In genomic region chr3:20033761-20034718, GRCm38 (mm10) we compare ENCODE assay signal across 8 mouse cellular contexts. TPM values are rescaled to one million over a fixed set of nuclear protein-coding genes. Genes with fewer than 3 reads are reported as not detected.
A peak's percentile ranks its signal among the peaks of the same experiment; 100 is the strongest.
DNase-seq lines count a peak whose midpoint lies in the region; ATAC-seq and TF ChIP-seq lines count a peak whose summit lies in the region.

No protein-coding gene starts in this region.

- peak overlapping the region; percentile 86 for H3K27ac ChIP-seq in heart, embryonic 10.5 days
- peak overlapping the region; percentile 79; the same call in 1 of the 2 replicates for H3K27ac ChIP-seq in hindbrain, postnatal 0 days
- H3K27ac ChIP-seq in liver, embryonic 16.5 days (ENCODE audit: low read length): peak overlapping the region; percentile 66

- peaks cover 11% of the 10 kb centered on the region for H3K4me1 ChIP-seq in heart, embryonic 10.5 days
- peaks cover 4% of the 10 kb centered on the region; the same call in 1 of the 2 replicates for H3K4me1 ChIP-seq in hindbrain, postnatal 0 days (ENCODE audit: insufficient read depth, low read length)
- H3K4me1 ChIP-seq in liver, embryonic 16.5 days (ENCODE audit: control insufficient read depth, low read depth, low read length): peaks cover 12% of the 10 kb centered on the region

- no peak for ATAC-seq in hindbrain, postnatal 0 days
- ATAC-seq in liver, embryonic 16.5 days (ENCODE audit: low read depth): no peak

- H3K4me2 ChIP-seq in hindbrain, postnatal 0 days (ENCODE audit: low read depth, low read length): peak overlapping the region; percentile 80
- H3K4me2 ChIP-seq in liver, embryonic 16.5 days (ENCODE audit: low read depth, low read length): peak overlapping the region; percentile 87

- DNase-seq in heart, embryonic 10.5 days (ENCODE audit: low spot score): no peak
- no peak for DNase-seq in heart, adult 8-10 months (ENCODE audit: low spot score)
- DNase-seq in Muller cell, postnatal 12 days (ENCODE audit: inconsistent ontology term): peak; percentile 15
- DNase-seq in hindbrain, postnatal 0 days (ENCODE audit: low spot score): no peak
- DNase-seq in thymus, postnatal 25 days: no peak
- DNase-seq in embryo, embryonic 10.5 days (ENCODE audit: low spot score): no peak
- DNase-seq in B cell, adult 2 months: no peak

- WGBS in heart, embryonic 10.5 days: 17% methylated on average over 10 of the region's 10 CpGs
- WGBS in hindbrain, postnatal 0 days: 18% methylated on average over 10 of the region's 10 CpGs
- 9% methylated on average over 10 of the region's 10 CpGs for WGBS in liver, embryonic 16.5 days (ENCODE audit: insufficient replicate concordance)

- no peaks in the 10 kb centered on the region for H3K27me3 ChIP-seq in heart, embryonic 10.5 days (ENCODE audit: insufficient read depth, poor library complexity, severe bottlenecking)
- no peaks in the 10 kb centered on the region for H3K27me3 ChIP-seq in hindbrain, postnatal 0 days (ENCODE audit: insufficient read depth, low read length)
- no peaks in the 10 kb centered on the region for H3K27me3 ChIP-seq in liver, embryonic 16.5 days (ENCODE audit: control insufficient read depth, insufficient read depth, low read depth, low read length)

- H3K4me3 ChIP-seq in heart, embryonic 10.5 days: peak overlapping the region; percentile 86
- H3K4me3 ChIP-seq in hindbrain, postnatal 0 days (ENCODE audit: low read length): peak overlapping the region; percentile 88
- peak overlapping the region; percentile 69 for H3K4me3 ChIP-seq in liver, embryonic 16.5 days (ENCODE audit: low read depth, low read length)

- TF ChIP-seq CTCF in hindbrain, postnatal 0 days (IDR thresholded peaks at IDR 0.05; ENCODE audit: low read depth): no peak

- H3K9ac ChIP-seq in hindbrain, postnatal 0 days (replicated peaks; ENCODE audit: low read length): peak overlapping the region; percentile 71
- peak overlapping the region; percentile 66 for H3K9ac ChIP-seq in liver, embryonic 16.5 days (ENCODE audit: low read depth, low read length)

- no peaks in the 10 kb centered on the region for H3K9me3 ChIP-seq in heart, embryonic 10.5 days
- no peaks in the 10 kb centered on the region for H3K9me3 ChIP-seq in hindbrain, postnatal 0 days (ENCODE audit: low read length)
- no peaks in the 10 kb centered on the region for H3K9me3 ChIP-seq in liver, embryonic 16.5 days (replicated peaks; ENCODE audit: control insufficient read depth, low read length)

- H3K36me3 ChIP-seq in heart, embryonic 10.5 days: no peaks in the 10 kb centered on the region
- H3K36me3 ChIP-seq in hindbrain, postnatal 0 days (ENCODE audit: insufficient read depth, low read length): no peaks in the 10 kb centered on the region
- H3K36me3 ChIP-seq in liver, embryonic 16.5 days (ENCODE audit: control insufficient read depth, insufficient read depth): no peaks in the 10 kb centered on the region; the same call in none of the 2 replicates

RNA-seq across cellular contexts. Expression of gene Hps3, which starts 1.1 kb away (rescaled TPM):
- 9.2 and 11.4 TPM in 2 replicates for polyA plus RNA-seq in heart, embryonic 10.5 days (2016; fragmentation: Nextera tagmentation; extraction: Ambion mirVana)
- total RNA-seq in heart, adult 8-10 months (2022): 1 to 10 TPM; 6.3 to 8.4 (median 7.1) TPM
- total RNA-seq in hindbrain, postnatal 0 days (2014; rRNA removed): 15.6 and 17.8 TPM in 2 replicates
- polyA plus RNA-seq in hindbrain, postnatal 0 days (2015; fragmentation: Nextera tagmentation; extraction: Ambion mirVana): 10.8 and 11.2 TPM in 2 replicates
- polyA plus RNA-seq in liver, embryonic 16.5 days (2015; fragmentation: Nextera tagmentation; extraction: Ambion mirVana): 5.9 and 6.6 TPM in 2 replicates

RNA-seq across cellular contexts. Expression of gene Hltf, which starts 23.6 kb away (rescaled TPM):
- 15.7 and 19.7 TPM in 2 replicates for polyA plus RNA-seq in heart, embryonic 10.5 days (2016; fragmentation: Nextera tagmentation; extraction: Ambion mirVana)
- total RNA-seq in heart, adult 8-10 months (2022): 10 to 100 TPM in 3 of 4 experiments, 1 to 10 TPM in 1; 8.4 to 16.7 (median 11.6) TPM
- 4.3 and 6.3 TPM in 2 replicates for total RNA-seq in hindbrain, postnatal 0 days (2014; rRNA removed)
- 7.4 and 9.1 TPM in 2 replicates for polyA plus RNA-seq in hindbrain, postnatal 0 days (2015; fragmentation: Nextera tagmentation; extraction: Ambion mirVana)
- polyA plus RNA-seq in liver, embryonic 16.5 days (2015; fragmentation: Nextera tagmentation; extraction: Ambion mirVana): 7.3 and 9.0 TPM in 2 replicates
